Mouse (Mus musculus) lung, postnatal 25 days (tissue): ENCODE data around the gene Atg4a-ps.

ENCODE experiments used
- DNase-seq: peaks from one replicate; pipeline ENCODE4 v3.0.0; 2022; ENCODE audit warnings: low spot score

The Atg4a-ps gene

DNA sequence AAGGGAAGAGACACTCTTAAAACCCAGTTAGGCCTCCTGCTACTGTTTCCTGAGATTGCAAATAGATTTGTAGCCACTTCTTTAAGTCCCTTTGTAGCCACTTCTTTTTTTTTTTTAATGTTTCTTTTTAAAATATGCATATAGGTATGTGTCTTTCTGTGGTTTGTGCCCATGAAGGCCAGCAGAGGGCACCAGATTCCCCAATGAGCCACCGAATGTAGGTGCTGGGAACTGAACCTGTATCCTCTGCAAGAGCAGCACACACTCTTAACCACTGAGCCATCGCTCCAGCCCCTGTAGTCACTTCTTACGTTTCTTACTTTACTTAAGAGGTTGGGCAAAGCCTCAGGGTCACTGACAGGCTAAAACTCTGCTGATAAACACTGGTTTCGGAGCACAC is 19.4 kb downstream of the Atg4a-ps start:
- DNase-seq = no peak

DNA sequence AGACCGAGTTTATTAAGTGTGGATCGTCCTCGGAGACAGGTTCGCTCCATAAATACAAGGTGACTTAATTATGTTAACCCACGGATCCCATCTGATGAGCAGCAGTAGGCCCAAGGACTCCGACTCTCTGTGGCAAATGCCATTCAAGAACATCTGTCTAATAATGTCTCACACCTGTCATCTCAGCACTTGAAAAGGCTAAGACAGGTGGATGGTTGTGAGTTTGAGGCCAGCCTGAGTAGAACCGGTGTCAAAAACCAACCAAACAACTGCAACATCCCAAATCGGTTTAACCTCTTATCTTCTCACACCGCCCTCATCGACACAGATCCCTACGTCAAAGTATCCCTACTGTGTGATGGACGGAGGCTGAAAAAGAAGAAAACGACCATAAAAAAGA is 20.7 kb downstream of the Atg4a-ps start:
- DNase-seq = no peak

DNA sequence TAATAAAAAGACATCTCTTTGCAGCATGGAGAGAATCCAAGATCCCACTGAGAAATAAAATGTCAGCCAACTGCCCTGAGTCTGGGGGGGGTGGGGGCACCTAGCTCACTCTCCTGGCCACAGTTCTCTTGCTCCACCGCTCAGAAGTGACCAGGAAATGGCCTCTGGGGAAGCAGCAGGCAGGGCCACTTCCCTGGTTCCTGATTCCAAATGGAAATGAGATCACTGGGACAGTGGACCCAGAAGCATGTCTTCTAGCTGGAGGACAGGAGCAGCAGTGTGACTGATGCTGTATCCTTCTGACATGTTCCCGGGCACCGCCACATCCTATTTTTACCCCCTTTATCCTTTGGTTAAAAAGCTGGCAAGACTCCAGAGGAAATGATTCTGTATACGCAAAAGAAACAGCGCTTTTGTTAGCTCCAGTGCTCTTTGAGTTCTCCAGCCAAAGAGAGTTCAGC is 21.2 kb downstream of the Atg4a-ps start:
- peak; percentile 27 for DNase-seq

DNA sequence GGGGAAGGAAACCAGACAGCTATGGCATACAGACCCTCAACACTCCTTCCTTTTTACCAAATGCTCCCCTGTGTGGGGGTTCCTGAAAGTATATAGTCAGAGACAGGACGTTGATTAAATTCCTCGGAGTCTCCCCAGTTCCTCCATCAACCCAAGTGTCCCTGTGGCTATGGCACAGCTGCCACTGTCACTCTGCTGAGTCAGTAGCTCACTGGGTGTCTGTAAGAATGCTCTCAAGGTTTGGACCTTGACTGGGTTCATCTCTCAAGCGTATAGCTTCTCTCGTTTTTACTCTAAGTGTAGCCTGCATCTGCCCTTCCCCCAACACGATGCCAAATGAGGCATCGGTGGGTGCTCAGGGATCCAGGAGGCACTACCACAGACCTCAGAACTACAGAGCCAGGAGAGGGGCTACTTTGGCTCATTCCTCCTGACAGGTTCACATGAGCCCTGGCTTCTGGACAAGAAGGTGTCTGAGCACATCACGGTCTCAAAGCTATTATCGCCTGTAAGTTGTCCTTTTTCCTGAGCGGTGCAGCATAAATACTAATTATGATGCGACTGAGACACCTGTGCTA is 21.9 kb downstream of the Atg4a-ps start:
- no peak for DNase-seq

DNA sequence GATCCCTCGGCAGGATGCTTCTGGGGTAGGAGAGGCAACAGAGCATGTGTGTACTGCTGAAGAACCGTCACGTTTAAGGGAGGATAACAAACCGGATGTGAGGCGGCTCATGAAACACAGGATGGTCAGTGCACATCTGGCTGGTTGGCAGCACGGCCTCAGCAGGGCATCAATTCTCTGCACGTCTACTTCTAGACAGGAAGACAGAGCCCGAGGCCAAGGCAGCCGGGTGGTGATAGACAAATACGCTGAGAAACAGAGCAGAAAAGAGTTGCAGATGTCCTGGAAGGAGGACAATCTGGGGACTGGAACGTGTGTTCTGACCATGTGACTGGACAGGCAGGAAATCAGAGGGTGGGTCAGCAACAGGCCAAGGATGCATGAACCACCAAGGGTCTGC is 25.8 kb downstream of the Atg4a-ps start:
- no peak for DNase-seq

DNA sequence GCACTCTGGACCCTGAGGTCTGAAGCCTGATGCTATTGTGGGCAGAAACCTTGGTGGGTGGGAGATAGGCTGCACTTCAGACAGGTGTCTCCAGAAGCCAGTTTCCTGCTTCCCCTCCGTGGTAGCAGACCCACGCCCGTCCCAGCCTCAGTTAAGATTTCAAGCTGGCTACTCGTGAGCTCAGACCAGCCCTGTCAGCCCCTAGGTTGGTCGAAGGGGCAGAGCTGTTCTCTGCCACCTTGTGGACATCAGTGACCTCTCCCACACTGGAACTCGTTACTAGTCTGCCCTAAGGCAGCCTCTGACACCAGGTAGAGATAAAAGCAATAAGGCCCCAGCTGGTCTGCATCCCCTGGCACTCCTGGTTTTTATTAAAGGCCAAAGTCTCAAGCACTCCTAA is 28.9 kb downstream of the Atg4a-ps start:
- no peak for DNase-seq

DNA sequence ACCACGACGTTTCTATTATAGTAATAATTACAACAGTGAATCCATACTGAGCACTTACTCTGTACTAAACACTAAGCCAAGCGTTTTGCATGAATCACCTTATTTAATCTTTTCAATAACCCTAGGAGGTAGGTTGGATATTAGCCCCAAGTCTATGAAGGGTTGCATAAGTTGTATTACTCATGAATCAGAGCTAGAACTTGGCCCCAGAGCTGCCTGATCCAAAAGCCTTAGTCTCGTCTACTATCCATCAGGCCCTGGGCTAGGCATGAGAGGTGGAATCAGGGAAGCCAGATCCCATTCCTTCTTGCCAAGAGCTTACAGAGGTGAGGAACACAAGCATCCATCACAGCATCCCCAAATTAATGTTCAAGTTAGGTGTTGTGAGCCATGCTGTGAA is 30.2 kb downstream of the Atg4a-ps start:
- no peak for DNase-seq

DNA sequence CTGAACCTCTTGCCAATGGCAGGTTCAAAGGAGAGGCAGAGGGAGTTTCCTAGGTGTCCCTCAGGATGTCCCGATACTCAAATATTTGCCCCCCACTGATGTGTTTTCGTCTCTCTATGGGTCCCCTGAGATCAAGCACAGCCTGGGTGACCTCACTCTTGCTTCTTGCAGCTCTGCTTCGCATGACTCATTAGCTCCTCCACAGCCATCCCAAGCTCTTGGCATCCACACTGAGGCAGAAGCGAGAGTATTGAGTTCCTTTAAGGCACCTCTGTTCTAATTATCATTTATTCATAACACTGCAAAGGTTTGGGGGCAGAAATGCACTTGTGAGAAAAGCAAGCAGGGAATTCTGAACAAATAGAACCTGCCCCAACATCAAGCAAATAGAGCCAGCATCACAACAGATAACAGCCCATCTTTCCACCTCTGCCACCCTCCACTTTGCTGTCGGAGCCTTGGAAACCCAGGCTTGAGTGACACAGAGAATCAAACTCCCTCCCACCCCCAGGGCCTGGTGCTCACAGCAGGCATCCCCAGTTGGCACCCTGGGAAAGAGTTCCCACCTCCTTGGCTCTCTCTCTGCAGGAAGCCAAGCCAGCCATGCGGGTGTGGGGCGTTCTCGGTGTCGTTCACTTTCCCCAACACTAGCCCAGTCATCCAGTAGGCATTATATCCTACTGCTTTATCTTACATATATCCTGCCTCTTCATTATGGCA is 33.1 kb downstream of the Atg4a-ps start:
- DNase-seq = no peak

DNA sequence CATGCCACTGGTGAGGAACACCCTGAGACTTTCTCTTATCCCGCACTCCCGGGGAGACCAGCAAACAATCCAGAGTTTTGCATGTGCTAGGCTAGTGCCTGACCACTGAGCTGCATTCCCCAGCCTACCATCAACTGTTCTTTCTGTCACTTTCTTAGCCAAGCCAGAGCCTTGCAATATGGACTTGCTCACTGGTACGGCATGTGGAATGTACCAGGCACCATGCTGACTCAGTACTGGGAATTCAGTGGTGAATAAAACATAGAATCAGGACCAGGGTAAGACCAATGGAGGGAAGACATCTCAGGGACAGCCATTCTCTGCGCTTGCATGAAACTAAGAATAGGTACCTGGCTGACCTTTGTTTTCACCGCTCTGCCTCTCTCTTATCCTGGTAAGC is 35.6 kb downstream of the Atg4a-ps start:
- DNase-seq = no peak

DNA sequence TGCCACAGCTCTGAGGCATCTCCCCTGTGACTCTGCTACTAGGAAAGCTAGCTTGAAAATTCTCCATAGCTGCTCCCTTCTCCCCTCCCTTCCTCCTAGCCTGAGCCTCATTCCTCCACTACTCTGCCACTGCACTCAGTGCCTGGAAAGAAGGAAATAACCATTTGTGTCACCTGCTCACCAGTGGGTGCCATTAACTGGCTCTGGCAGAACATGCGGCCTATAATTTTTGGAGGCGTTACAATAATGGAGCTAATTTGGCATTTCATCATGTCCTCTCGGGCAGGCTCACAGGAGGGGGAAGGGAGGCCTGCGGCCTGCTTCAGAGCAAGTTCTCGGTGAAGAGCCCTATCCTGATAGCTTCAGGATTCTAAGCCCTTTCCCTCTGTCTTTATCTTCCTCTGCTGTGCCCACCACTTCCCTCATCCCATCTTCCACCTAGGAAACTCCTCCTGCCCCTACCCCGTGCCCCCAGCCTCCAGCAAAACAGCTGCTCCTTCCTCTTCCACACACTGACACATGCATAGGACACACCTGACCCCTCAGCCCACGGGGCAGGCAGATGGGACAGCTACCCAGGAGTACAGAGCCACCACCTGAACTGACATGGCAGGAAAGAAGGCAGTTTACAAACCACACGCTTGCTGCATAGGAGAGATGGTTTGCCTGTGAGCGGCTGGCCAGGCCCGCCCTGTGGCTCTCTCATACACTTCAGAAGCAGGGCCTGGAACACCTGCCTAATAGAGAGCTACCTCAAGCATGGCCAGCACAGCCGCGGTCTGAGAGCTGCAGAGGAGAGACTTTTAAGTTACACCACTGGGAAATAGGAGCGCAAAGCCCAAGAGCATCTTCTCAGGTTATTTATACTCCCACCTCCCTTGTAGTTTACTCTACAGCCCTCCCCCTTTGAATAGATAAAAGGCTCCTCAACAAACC is 38.9 kb downstream of the Atg4a-ps start:
- no peak for DNase-seq

DNA sequence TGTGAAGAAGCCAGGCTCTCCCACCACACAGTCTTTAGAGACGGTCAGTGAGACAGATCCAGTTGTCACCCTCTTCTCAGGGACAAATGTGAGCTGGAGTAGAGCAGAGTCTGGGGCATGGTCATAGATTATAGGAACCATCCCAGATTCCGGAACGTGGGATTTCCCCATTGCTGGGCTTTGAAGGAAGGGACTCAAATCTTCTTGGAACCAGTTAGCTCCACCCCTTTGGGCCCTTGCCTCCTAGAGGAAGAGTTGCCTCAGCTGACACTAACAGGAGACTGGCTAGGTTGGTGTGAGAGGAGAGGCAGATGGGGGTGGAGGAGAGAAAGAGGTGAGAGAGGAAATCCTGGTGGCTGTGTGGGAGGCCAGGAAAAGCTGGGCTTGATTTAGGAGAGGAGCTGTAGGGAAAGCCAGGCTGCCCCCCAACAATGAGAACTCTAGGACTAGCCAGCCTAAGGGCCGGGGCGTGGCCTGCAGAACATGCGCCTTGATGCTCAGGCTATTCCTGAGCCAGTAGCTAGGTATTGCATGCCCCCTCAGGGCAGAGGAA is 39.7 kb downstream of the Atg4a-ps start:
- peak; percentile 17 for DNase-seq

DNA sequence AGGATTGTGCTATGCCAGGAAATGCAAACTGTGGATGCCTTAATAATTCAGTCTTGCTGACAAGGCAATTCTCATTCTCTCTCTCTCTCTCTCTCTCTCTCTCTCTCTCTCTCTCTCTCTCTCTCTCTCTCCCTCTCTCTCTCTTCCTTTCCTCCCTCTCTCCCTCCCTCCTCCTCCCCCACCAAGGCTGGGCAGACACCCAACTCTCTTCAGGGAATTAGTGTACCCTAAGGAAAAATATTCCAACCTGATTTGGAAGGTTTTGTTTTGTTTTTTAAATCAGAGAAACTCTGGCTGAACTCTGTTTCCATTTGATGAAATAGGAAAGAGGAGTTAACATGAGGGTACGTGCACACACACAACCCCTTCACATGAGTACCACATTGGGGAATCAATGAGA is 44.3 kb downstream of the Atg4a-ps start:
- DNase-seq = no peak

DNA sequence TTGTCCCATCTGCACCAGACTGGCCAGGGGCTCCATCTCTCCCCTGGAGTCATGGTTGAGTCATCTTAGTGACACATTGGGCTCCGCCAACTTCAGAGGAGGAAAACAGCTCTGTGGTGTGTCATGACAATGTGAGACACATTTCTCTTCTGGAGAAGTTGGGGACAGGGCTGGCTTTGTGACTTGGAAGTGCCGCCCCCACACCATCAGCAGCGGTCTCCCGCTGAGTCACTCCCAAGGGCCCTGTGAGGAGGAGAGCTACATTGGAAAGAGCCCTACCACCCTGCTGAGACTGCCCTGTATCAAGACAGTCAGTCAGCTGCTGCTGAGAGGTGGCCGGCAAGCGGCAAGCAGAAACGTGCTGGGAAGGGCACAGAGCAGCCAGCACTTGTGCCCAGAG is 44.9 kb downstream of the Atg4a-ps start:
- DNase-seq = no peak

DNA sequence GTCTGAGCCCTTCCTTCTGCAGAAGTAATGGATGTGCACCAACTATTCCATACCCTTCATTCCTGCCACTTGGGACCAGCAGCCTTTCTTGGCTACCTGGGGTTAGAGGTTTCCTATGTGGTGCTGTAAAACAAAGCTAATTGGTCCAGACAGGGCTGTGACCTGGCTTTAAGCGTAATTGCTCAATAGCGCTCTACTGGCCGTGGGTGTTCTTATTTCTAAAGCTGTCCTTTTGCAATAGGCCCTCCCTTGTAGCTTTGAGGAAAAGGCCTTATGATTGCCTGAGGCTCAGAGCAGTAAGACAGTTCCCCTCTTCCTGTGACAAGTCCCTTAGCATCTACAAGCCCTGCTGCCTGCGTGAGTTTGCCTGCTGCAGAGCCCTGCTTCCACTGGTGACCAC is 48.3 kb downstream of the Atg4a-ps start:
- DNase-seq = no peak

DNA sequence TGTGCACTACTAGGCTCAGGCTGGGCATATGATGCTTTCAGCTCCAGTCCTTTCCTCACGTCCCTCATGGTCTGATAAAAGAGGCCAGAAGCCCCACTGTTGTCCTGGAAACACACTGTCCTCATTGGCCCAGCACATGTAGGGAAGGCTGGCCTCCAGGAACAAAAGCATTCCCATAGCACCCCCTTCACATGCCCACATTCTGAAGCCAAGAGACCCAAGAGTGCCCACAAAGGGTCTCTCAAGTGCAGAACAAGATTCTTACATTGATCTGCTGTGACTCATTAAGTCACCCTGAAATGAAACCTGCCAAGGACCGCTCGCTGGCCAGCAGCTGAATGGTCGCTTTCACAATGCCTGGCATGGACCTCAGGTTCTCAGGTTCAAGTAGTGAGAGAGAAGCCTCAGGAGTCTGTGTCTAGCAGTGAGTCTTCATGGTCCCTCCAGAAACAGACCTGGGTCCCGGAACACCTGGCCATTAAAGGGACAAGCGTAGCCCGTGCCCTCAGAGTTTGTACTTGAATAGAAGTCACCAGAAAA is 50.5 kb downstream of the Atg4a-ps start:
- no peak for DNase-seq
